10 mouse cellular contexts compared by ENCODE assay signal in the genomic region with DNA sequence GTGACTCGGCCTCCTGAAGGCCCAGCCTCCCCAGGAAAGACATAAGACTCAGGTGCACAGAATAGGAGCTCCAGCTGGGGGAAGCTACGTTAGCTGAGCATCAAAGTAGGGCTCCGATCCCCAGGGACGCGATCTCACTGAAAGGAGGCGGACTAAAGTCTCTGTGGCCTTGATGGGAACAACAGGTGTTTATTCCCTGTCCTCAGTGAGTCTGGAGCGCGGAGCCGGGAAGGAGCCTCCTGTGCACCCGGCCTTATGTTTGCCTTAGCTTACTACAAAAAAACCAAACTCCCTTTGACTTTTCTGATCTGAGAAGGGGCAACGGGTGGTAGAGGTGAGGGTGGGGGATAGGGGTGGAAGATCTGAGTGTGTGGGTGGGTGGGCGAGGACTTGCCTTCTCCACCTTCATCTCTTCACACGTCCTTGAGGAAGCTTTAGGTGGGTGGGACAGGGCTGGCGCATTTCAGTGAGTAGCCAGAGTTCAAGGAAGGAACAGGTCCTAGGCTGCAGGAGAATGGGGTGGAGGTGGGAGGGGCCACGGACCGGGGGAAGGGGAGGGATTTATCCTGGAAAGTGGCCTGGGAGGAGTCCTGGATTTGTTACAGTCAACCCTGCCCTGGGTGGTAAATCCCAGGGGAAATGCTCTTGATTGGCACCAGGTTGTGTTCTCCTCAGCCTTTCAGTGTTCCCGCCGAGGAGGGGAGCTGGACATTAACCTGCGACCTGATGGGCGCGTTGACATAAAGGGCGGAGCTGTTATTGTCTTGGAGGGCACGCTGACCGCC. TPM values are rescaled to one million over a fixed set of nuclear protein-coding genes. Genes with fewer than 3 reads are reported as not detected.
DNase-seq lines count a peak whose midpoint lies in the region; ATAC-seq lines count a peak whose summit lies in the region.
"Had no signal": no experiment of that assay in that cellular context is flagged by ENCODE, and none has a peak within 500 bp of the region (broad histone marks: within the 10 kb centered on the region; RNA-seq: fewer than 3 reads in every experiment).

No protein-coding gene starts in this region.

- DNase-seq in ovary, postnatal 36 days (ENCODE audit: low spot score): peak; percentile 45
- no peak for DNase-seq in ovary, postnatal 14 days (ENCODE audit: low spot score)
- DNase-seq in heart, postnatal 14 days: peak; percentile 22 to 28
- no peak for DNase-seq in limb, embryonic 10.5 days (ENCODE audit: low spot score)
- no peak for DNase-seq in cerebellum, postnatal 36 days
- no peak for DNase-seq in gastrocnemius, postnatal 4 days (ENCODE audit: low spot score in 2 of 2)

- 0 out of 2 replicates have a peak, but pooled peaks cover 5% of the 10 kb centered on the region for H3K27me3 ChIP-seq in limb, embryonic 10.5 days (ENCODE audit: low read depth, poor library complexity, severe bottlenecking)
- no peaks in the 10 kb centered on the region for H3K27me3 ChIP-seq in forebrain, embryonic 16.5 days (replicated peaks; ENCODE audit: control insufficient read depth, insufficient read depth, low read length)
- H3K27me3 ChIP-seq: neural tube, embryonic 12.5 days had no signal

- no peaks in the 10 kb centered on the region for H3K9me3 ChIP-seq in limb, embryonic 10.5 days (replicated peaks)
- no peaks in the 10 kb centered on the region for H3K9me3 ChIP-seq in forebrain, embryonic 16.5 days (ENCODE audit: control insufficient read depth, low read length)
- H3K9me3 ChIP-seq: neural tube, embryonic 12.5 days had no signal

- no peak overlapping the region for H3K9ac ChIP-seq in forebrain, embryonic 16.5 days (replicated peaks; ENCODE audit: low read depth, low read length)
- H3K9ac ChIP-seq: neural tube, embryonic 12.5 days had no signal

- H3K4me1 ChIP-seq in limb, embryonic 10.5 days: peaks cover 11% of the 10 kb centered on the region; the same call in 1 of the 2 replicates
- no peaks in the 10 kb centered on the region for H3K4me1 ChIP-seq in forebrain, embryonic 16.5 days (replicated peaks; ENCODE audit: control insufficient read depth, insufficient read depth, low read length)

- no peak overlapping the region for H3K27ac ChIP-seq in limb, embryonic 10.5 days
- H3K27ac ChIP-seq in forebrain, embryonic 16.5 days (ENCODE audit: low read length): no peak overlapping the region
- H3K27ac ChIP-seq: left cerebral cortex, adult 2 months; neural tube, embryonic 12.5 days had no signal

- WGBS in limb, embryonic 10.5 days: 31% methylated on average over 24 of the region's 24 CpGs
- 50% methylated on average over 24 of the region's 24 CpGs for WGBS in forebrain, embryonic 16.5 days

- H3K4me2 ChIP-seq in forebrain, embryonic 16.5 days (ENCODE audit: low read length): no peak overlapping the region
- H3K4me2 ChIP-seq: neural tube, embryonic 12.5 days had no signal

- H3K4me3 ChIP-seq in limb, embryonic 10.5 days: peak overlapping the region; percentile 20; the same call in 1 of the 2 replicates
- no peak overlapping the region for H3K4me3 ChIP-seq in forebrain, embryonic 16.5 days (replicated peaks; ENCODE audit: low read length)
- H3K4me3 ChIP-seq: left cerebral cortex, adult 2 months; neural tube, embryonic 12.5 days had no signal

- intact Hi-C loops in heart, postnatal 14 days (cut with DNase I): no loop called here

- ATAC-seq in forebrain, embryonic 16.5 days: no peak
- no peak for ATAC-seq in frontal cortex, adult (ENCODE audit: low TSS enrichment)

- no peaks in the 10 kb centered on the region for H3K36me3 ChIP-seq in limb, embryonic 10.5 days
- H3K36me3 ChIP-seq in forebrain, embryonic 16.5 days (ENCODE audit: control insufficient read depth, insufficient read depth): no peaks in the 10 kb centered on the region
- H3K36me3 ChIP-seq: neural tube, embryonic 12.5 days had no signal

RNA-seq across cellular contexts. Expression of gene Pbld1, which starts 2.8 kb away (rescaled TPM):
- 1 to 10 TPM in 1 of 2 experiments, under 1 TPM in 1; 0.41 to 1.5 TPM for total RNA-seq in heart, postnatal 14 days (2021)
- polyA plus RNA-seq in limb, embryonic 10.5 days (2016; fragmentation: Nextera tagmentation; extraction: Ambion mirVana): 1.9 and 2.4 TPM in 2 replicates
- polyA plus RNA-seq in forebrain, embryonic 16.5 days (2015; fragmentation: Nextera tagmentation; extraction: Ambion mirVana): 0.62 and 0.99 TPM in 2 replicates
- under 1 TPM; 0.54 to 0.69 TPM for total RNA-seq in gastrocnemius, postnatal 4 days (2021)

RNA-seq across cellular contexts. Expression of gene Pbld2, which starts 33.0 kb away (rescaled TPM):
- total RNA-seq in heart, postnatal 14 days (2021): 1 to 10 TPM; 4.3 to 4.9 TPM
- 0.94 and 1.1 TPM in 2 replicates for polyA plus RNA-seq in limb, embryonic 10.5 days (2016; fragmentation: Nextera tagmentation; extraction: Ambion mirVana)
- 1.3 and 1.7 TPM in 2 replicates for polyA plus RNA-seq in forebrain, embryonic 16.5 days (2015; fragmentation: Nextera tagmentation; extraction: Ambion mirVana)
- 1 to 10 TPM; 2.0 to 3.0 TPM for total RNA-seq in gastrocnemius, postnatal 4 days (2021)

RNA-seq across cellular contexts. Expression of gene Hnrnph3, which starts 33.1 kb away (rescaled TPM):
- 10 to 100 TPM; 26.9 to 28.7 TPM for total RNA-seq in heart, postnatal 14 days (2021)
- polyA plus RNA-seq in limb, embryonic 10.5 days (2016; fragmentation: Nextera tagmentation; extraction: Ambion mirVana): 162 and 170 TPM in 2 replicates
- polyA plus RNA-seq in forebrain, embryonic 16.5 days (2015; fragmentation: Nextera tagmentation; extraction: Ambion mirVana): 196 and 205 TPM in 2 replicates
- 10 to 100 TPM; 27.7 to 35.1 TPM for total RNA-seq in gastrocnemius, postnatal 4 days (2021)

RNA-seq across cellular contexts. Expression of gene Atoh7, which starts 42.3 kb away (rescaled TPM):
- not detected for total RNA-seq in heart, postnatal 14 days (2021)
- 0.14 TPM in 2 replicates for polyA plus RNA-seq in limb, embryonic 10.5 days (2016; fragmentation: Nextera tagmentation; extraction: Ambion mirVana)
- polyA plus RNA-seq in forebrain, embryonic 16.5 days (2015; fragmentation: Nextera tagmentation; extraction: Ambion mirVana): 0.94 and 0.98 TPM in 2 replicates
- not detected for total RNA-seq in gastrocnemius, postnatal 4 days (2021)

Comparison
In these comparisons a context has a peak if more than half of its experiments do, and no peak if none do; other contexts are left out.
1. DNase-seq: peak in ovary, postnatal 36 days (single experiment) and heart, postnatal 14 days (2 of 2); none in ovary, postnatal 14 days (single experiment), limb, embryonic 10.5 days (single experiment), cerebellum, postnatal 36 days (0 of 2) and gastrocnemius, postnatal 4 days (0 of 2).